Mouse (Mus musculus): Measurements from ENCODE around the gene 2310061I04Rik.

DNA sequence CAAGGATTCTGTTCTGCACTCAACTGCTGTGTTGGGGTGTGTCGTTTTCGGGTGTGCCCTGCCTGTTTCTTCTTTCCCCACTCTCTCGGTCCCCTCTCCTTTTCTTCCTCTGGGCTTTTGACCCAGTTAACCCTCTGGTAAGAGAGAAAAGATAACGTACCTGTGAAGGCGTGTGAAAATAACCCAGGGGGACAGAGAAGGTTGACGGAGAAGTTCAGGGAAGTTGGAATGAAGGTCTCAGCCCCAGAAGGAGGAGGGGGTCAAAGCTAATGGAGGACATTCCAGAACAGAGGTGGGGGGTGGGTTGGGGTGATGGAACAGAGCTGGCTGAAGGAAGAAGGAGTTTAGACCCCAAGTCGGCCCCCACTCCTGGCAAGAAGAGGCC lies 28.3 kb downstream of the 2310061I04Rik start:
- no peak for TF ChIP-seq CTCF (IDR thresholded peaks at IDR 0.05; ENCODE audit: control insufficient read depth, insufficient read depth, low read length)
- no peak for TF ChIP-seq POLR2A (IDR thresholded peaks at IDR 0.05; ENCODE audit: borderline replicate concordance, control insufficient read depth, low read depth, low read length)

Measured in bone marrow, adult 2 months (tissue).